Mouse (Mus musculus) midbrain, embryonic 14.5 days (tissue): ENCODE data around the gene Phxr2. TPM values are rescaled to one million over a fixed set of nuclear protein-coding genes. Genes with fewer than 3 reads are reported as not detected.
"Not testable (repeated sequence)": the region's sequence is repeated elsewhere in the genome, so short reads cannot be mapped to it uniquely, and the experiment has no call there.

Experiments used
- ATAC-seq: fragments of 200-750 bp; cut with Nextera tagmentation; 2 replicates; pipeline ENCODE4 v1.8.0; 2017; ENCODE audit warnings: moderate number of reproducible peaks, moderate library complexity; ENCODE audit not compliant: low FRiP score, low TSS enrichment
- DNase-seq: peaks from one replicate; pipeline ENCODE4 v3.0.0-alpha.2; 2015
- H3K27ac ChIP-seq: fragments of 300-500 bp; sonication (generic); replicated peaks from 2 replicates; pipeline ENCODE4 v1.5.1; 2014; ENCODE audit warnings: mild to moderate bottlenecking, low read depth, low read length, moderate library complexity
- H3K27me3 ChIP-seq: fragments of 300-500 bp; sonication (generic); 2 replicates; pipeline ENCODE4 v1.6.1; 2014; ENCODE audit warnings: low read length, control low read depth, mixed read lengths; ENCODE audit not compliant: control insufficient read depth, insufficient read depth
- H3K36me3 ChIP-seq: fragments of 300-500 bp; sonication (generic); 2 replicates; pipeline ENCODE4 v1.6.1; 2014; ENCODE audit warnings: low read length, control low read depth; ENCODE audit not compliant: control insufficient read depth, insufficient read depth
- H3K4me1 ChIP-seq: fragments of 300-500 bp; sonication (generic); 2 replicates; pipeline ENCODE4 v1.6.1; 2014; ENCODE audit warnings: mild to moderate bottlenecking, antibody characterized with exemption, low read length, control low read depth; ENCODE audit not compliant: control insufficient read depth, insufficient read depth
- H3K4me2 ChIP-seq: fragments of 300-500 bp; sonication (generic); 2 replicates; pipeline ENCODE4 v1.6.1; 2014; ENCODE audit warnings: mild to moderate bottlenecking, low read length, moderate library complexity
- H3K4me3 ChIP-seq: fragments of 300-500 bp; sonication (generic); replicated peaks from 2 replicates; pipeline ENCODE4 v1.5.1; 2014; ENCODE audit warnings: low read depth, low read length
- H3K9ac ChIP-seq: fragments of 300-500 bp; sonication (generic); replicated peaks from 2 replicates; pipeline ENCODE4 v1.6.1; 2014; ENCODE audit warnings: mild to moderate bottlenecking, low read length, moderate library complexity
- H3K9me3 ChIP-seq: fragments of 300-500 bp; sonication (generic); 2 replicates; pipeline ENCODE4 v1.6.1; 2016; ENCODE audit warnings: low read length, control low read depth, mixed read lengths; ENCODE audit not compliant: control insufficient read depth
- WGBS: fragments of 180-500 bp; shearing (Covaris S2); extraction: QIAGEN DNeasy Blood & Tissue Kit; methylation state at CpG from one replicate; pipeline ENCODE4 v1.1.7; 2014; 5-methylcytosine and 5-hydroxymethylcytosine counted together
- polyA plus RNA-seq: library from polyadenylated mRNA; unstranded; fragments of >200 nt; fragmentation: Nextera tagmentation; extraction: Ambion mirVana; gene quantifications from 2 replicates; pipeline ENCODE4 v1.2.1, GENCODE M21; 2014

Gene Phxr2
- polyA plus RNA-seq, 1 experiment from 2014 or later, result 0.30 TPM

- H3K9me3 ChIP-seq, result no peaks in the 10 kb centered on the region
- WGBS, result 24% methylated on average over 13 of the region's 13 CpGs
- H3K9ac ChIP-seq, result no peak overlapping the region
- no peaks in the 10 kb centered on the region for H3K27me3 ChIP-seq
- DNase-seq (peak; percentile 85), ATAC-seq (peak; percentile 57; the same call in 1 of the 2 replicates)
- H3K4me3 ChIP-seq, result no peak overlapping the region
- no peak overlapping the region for H3K27ac ChIP-seq
- H3K4me2 ChIP-seq, result no peak overlapping the region
- no peaks in the 10 kb centered on the region for H3K4me1 ChIP-seq
- H3K36me3 ChIP-seq, result peaks cover 3% of the 10 kb centered on the region; the same call in 1 of the 2 replicates
Measured at GRCm38 (mm10) chr10:99164871-99165477, 38.8 kb upstream of the Phxr2 start.

- 76% methylated on average over 5 of the region's 5 CpGs for WGBS
- no peak overlapping the region for H3K4me2 ChIP-seq
- no peaks in the 10 kb centered on the region for H3K27me3 ChIP-seq
- peaks cover 3% of the 10 kb centered on the region; the same call in 1 of the 2 replicates for H3K36me3 ChIP-seq
- H3K9me3 ChIP-seq, result no peaks in the 10 kb centered on the region
- ATAC-seq (no peak), DNase-seq (no peak)
- no peaks in the 10 kb centered on the region for H3K4me1 ChIP-seq
- no peak overlapping the region for H3K9ac ChIP-seq
- no peak overlapping the region for H3K4me3 ChIP-seq
- no peak overlapping the region for H3K27ac ChIP-seq
Measured at GRCm38 (mm10) chr10:99163002-99163401, 36.9 kb upstream of the Phxr2 start.

- Histone ChIP-seq H3K27ac (no peak overlapping the region), H3K27me3 (no peaks in the 10 kb centered on the region), H3K4me2 (no peak overlapping the region), H3K36me3 (peaks cover 3% of the 10 kb centered on the region; the same call in 1 of the 2 replicates), H3K9ac (no peak overlapping the region), H3K9me3 (no peaks in the 10 kb centered on the region), H3K4me3 (no peak overlapping the region), H3K4me1 (no peaks in the 10 kb centered on the region)
- ATAC-seq (no peak; the same call in 1 of the 2 replicates), DNase-seq (peak; percentile 79)
- WGBS, result 37% methylated on average over 8 of the region's 8 CpGs
Measured at GRCm38 (mm10) chr10:99161987-99162582, 36.0 kb upstream of the Phxr2 start.

GRCm38 (mm10) chr10:99157697-99158096, 31.6 kb upstream of the Phxr2 start:
- ATAC-seq, H3K9ac ChIP-seq, H3K27ac ChIP-seq, H3K9me3 ChIP-seq, H3K36me3 ChIP-seq, DNase-seq, H3K4me3 ChIP-seq, H3K4me1 ChIP-seq, H3K27me3 ChIP-seq, H3K4me2 ChIP-seq: not testable (repeated sequence)
- WGBS, result 94% methylated on average over 10 of the region's 10 CpGs

- H3K4me2 ChIP-seq, result no peak overlapping the region
- 92% methylated on average over 5 of the region's 5 CpGs for WGBS
- no peak for ATAC-seq
- no peak for DNase-seq
- H3K4me3 ChIP-seq, result no peak overlapping the region
- no peak overlapping the region for H3K27ac ChIP-seq
- H3K27me3 ChIP-seq, result no peaks in the 10 kb centered on the region
- peaks cover 6% of the 10 kb centered on the region; the same call in 1 of the 2 replicates for H3K36me3 ChIP-seq
- H3K9ac ChIP-seq, result no peak overlapping the region
- no peaks in the 10 kb centered on the region for H3K4me1 ChIP-seq
- H3K9me3 ChIP-seq, result no peaks in the 10 kb centered on the region
Measured at GRCm38 (mm10) chr10:99156808-99157207, 30.7 kb upstream of the Phxr2 start.

GRCm38 (mm10) chr10:99154635-99155034, 28.5 kb upstream of the Phxr2 start:
- 93% methylated on average over 8 of the region's 8 CpGs for WGBS
- no peaks in the 10 kb centered on the region for H3K9me3 ChIP-seq
- no peak overlapping the region for H3K27ac ChIP-seq
- H3K9ac ChIP-seq, result no peak overlapping the region
- no peak for DNase-seq
- 0 out of 2 replicates have a peak, but pooled peaks cover 4% of the 10 kb centered on the region for H3K36me3 ChIP-seq
- H3K4me2 ChIP-seq, result no peak overlapping the region
- no peaks in the 10 kb centered on the region for H3K27me3 ChIP-seq
- H3K4me3 ChIP-seq, result no peak overlapping the region
- H3K4me1 ChIP-seq, result no peaks in the 10 kb centered on the region
- no peak for ATAC-seq

GRCm38 (mm10) chr10:99152063-99152462, 25.9 kb upstream of the Phxr2 start:
- Histone ChIP-seq H3K9me3 (no peaks in the 10 kb centered on the region), H3K4me2 (no peak overlapping the region), H3K4me3 (no peak overlapping the region), H3K9ac (no peak overlapping the region), H3K27ac (no peak overlapping the region), H3K36me3 (0 out of 2 replicates have a peak, but pooled peaks cover 4% of the 10 kb centered on the region), H3K27me3 (no peaks in the 10 kb centered on the region), H3K4me1 (no peaks in the 10 kb centered on the region)
- no peak for ATAC-seq
- DNase-seq, result no peak
- WGBS, result 93% methylated on average over 6 of the region's 6 CpGs

- Histone ChIP-seq H3K27me3 (no peaks in the 10 kb centered on the region), H3K4me2 (no peak overlapping the region), H3K4me1 (no peaks in the 10 kb centered on the region), H3K27ac (no peak overlapping the region), H3K36me3 (0 out of 2 replicates have a peak, but pooled peaks cover 4% of the 10 kb centered on the region), H3K9ac (no peak overlapping the region), H3K9me3 (no peaks in the 10 kb centered on the region), H3K4me3 (no peak overlapping the region)
- 94% methylated on average over 1 of the region's 1 CpGs for WGBS
- ATAC-seq, result no peak
- no peak for DNase-seq
Measured at GRCm38 (mm10) chr10:99151580-99151979, 25.5 kb upstream of the Phxr2 start.

GRCm38 (mm10) chr10:99150016-99150415, 23.9 kb upstream of the Phxr2 start:
- Histone ChIP-seq H3K27me3 (no peaks in the 10 kb centered on the region), H3K4me3 (no peak overlapping the region), H3K36me3 (0 out of 2 replicates have a peak, but pooled peaks cover 4% of the 10 kb centered on the region), H3K4me1 (no peaks in the 10 kb centered on the region), H3K27ac (no peak overlapping the region), H3K9me3 (no peaks in the 10 kb centered on the region), H3K9ac (no peak overlapping the region), H3K4me2 (no peak overlapping the region)
- 0 out of 2 replicates have a peak, but pooled peaks have one; percentile 37 for ATAC-seq
- 94% methylated on average over 6 of the region's 6 CpGs for WGBS
- DNase-seq, result no peak
